In the genomic region with DNA sequence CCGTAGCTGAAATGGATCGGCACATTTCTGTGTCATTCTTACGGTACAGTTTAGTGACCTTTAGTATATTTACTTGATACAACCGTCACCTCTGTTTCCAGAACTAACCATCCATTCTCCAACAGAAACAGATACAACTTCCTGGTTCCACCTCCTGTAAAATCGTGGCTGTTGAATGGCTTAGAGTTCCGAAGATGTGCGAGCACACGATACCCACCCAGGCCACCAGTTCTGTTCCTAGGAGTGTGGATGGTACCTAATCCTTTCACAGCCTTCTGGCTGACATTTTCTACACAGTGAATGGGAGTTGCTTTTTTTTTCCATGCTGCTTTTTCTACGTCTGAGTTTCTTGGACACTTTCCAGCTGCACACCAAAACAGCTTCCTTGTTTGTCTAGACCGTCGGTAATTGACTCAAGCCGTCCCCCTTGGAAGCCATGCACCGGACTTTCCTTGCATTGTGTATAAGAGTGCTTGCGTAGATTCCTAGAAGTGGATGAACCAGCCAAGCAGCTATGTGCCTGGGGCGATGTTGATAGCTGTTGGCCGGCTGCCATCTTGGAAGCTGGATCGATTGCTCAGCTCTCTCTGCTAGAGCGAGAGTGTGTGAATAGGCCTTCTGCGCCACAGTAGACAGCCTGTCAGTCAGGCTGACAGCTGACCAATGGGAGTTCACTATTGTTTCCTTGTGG, we compare ENCODE assay signal across 8 mouse cellular contexts. TPM values are rescaled to one million over a fixed set of nuclear protein-coding genes. Genes with fewer than 3 reads are reported as not detected.
DNase-seq lines count a peak whose midpoint lies in the region; ATAC-seq lines count a peak whose summit lies in the region.

No protein-coding gene starts in this region.

- H3K27ac ChIP-seq in embryonic facial prominence, embryonic 14.5 days (replicated peaks; ENCODE audit: low read depth, low read length) = peak overlapping the region; percentile 91
- peak overlapping the region; percentile 91 for H3K27ac ChIP-seq in limb, embryonic 13.5 days
- H3K27ac ChIP-seq in midbrain, embryonic 15.5 days = peak overlapping the region; percentile 98

- ATAC-seq in embryonic facial prominence, embryonic 14.5 days (ENCODE audit: low read depth) = peak; percentile 39
- 0 out of 2 replicates have a peak, but pooled peaks have one; percentile 10 for ATAC-seq in limb, embryonic 13.5 days (ENCODE audit: low FRiP score, low read depth)
- peak; percentile 25; the same call in 1 of the 2 replicates for ATAC-seq in midbrain, embryonic 15.5 days (replicated peaks)

- peak overlapping the region; percentile 82 for H3K4me2 ChIP-seq in embryonic facial prominence, embryonic 14.5 days (ENCODE audit: low read depth, low read length)
- peak overlapping the region; percentile 96 for H3K4me2 ChIP-seq in limb, embryonic 13.5 days (replicated peaks)
- peak overlapping the region; percentile 72 for H3K4me2 ChIP-seq in midbrain, embryonic 15.5 days

- DNase-seq in 3T3-L1 (ENCODE audit: low read depth, low spot score) = peak; percentile 96
- DNase-seq in adrenal gland, postnatal 25 days = peak; percentile 87
- DNase-seq in embryonic facial prominence, embryonic 14.5 days (ENCODE audit: low spot score) = peak; percentile 94
- peak; percentile 87 for DNase-seq in heart, adult 8-10 months (ENCODE audit: low spot score)
- peak; percentile 92 for DNase-seq in kidney, adult 9 months
- DNase-seq in spleen, postnatal 10 days (ENCODE audit: low spot score in 2 of 2) = peak; percentile 77 to 89

- H3K9me3 ChIP-seq in embryonic facial prominence, embryonic 14.5 days (ENCODE audit: control insufficient read depth, low read length) = no peaks in the 10 kb centered on the region
- no peaks in the 10 kb centered on the region for H3K9me3 ChIP-seq in limb, embryonic 13.5 days
- no peaks in the 10 kb centered on the region for H3K9me3 ChIP-seq in midbrain, embryonic 15.5 days

- peak overlapping the region; percentile 56 for H3K4me3 ChIP-seq in embryonic facial prominence, embryonic 14.5 days (ENCODE audit: low read depth, low read length)
- H3K4me3 ChIP-seq in limb, embryonic 13.5 days = peak overlapping the region; percentile 71
- H3K4me3 ChIP-seq in midbrain, embryonic 15.5 days = peak overlapping the region; percentile 78

- H3K4me1 ChIP-seq in embryonic facial prominence, embryonic 14.5 days (ENCODE audit: control insufficient read depth, insufficient read depth, low read length) = peaks cover 15% of the 10 kb centered on the region
- H3K4me1 ChIP-seq in limb, embryonic 13.5 days = peaks cover 28% of the 10 kb centered on the region
- H3K4me1 ChIP-seq in midbrain, embryonic 15.5 days = peaks cover 30% of the 10 kb centered on the region

- WGBS in embryonic facial prominence, embryonic 14.5 days = 4% methylated on average over 19 of the region's 19 CpGs
- WGBS in limb, embryonic 13.5 days = 13% methylated on average over 19 of the region's 19 CpGs
- 9% methylated on average over 19 of the region's 19 CpGs for WGBS in midbrain, embryonic 15.5 days

- peak overlapping the region; percentile 71 for H3K9ac ChIP-seq in embryonic facial prominence, embryonic 14.5 days (ENCODE audit: low read depth, low read length)
- peak overlapping the region; percentile 78 for H3K9ac ChIP-seq in limb, embryonic 13.5 days
- H3K9ac ChIP-seq in midbrain, embryonic 15.5 days = peak overlapping the region; percentile 94

- no peaks in the 10 kb centered on the region for H3K27me3 ChIP-seq in embryonic facial prominence, embryonic 14.5 days (replicated peaks; ENCODE audit: control insufficient read depth, insufficient read depth, low read length)
- no peaks in the 10 kb centered on the region for H3K27me3 ChIP-seq in limb, embryonic 13.5 days
- no peaks in the 10 kb centered on the region for H3K27me3 ChIP-seq in midbrain, embryonic 15.5 days (replicated peaks)

- 0 out of 2 replicates have a peak, but pooled peaks cover 6% of the 10 kb centered on the region for H3K36me3 ChIP-seq in embryonic facial prominence, embryonic 14.5 days (ENCODE audit: control insufficient read depth, insufficient read depth, low read length)
- peaks cover 8% of the 10 kb centered on the region for H3K36me3 ChIP-seq in limb, embryonic 13.5 days
- no peaks in the 10 kb centered on the region; the same call in 1 of the 2 replicates for H3K36me3 ChIP-seq in midbrain, embryonic 15.5 days (replicated peaks)

RNA-seq across cellular contexts. Expression of a gene that starts 1.0 kb away (rescaled TPM):
- total RNA-seq in adrenal gland, postnatal 25 days (2021) = 53.6 and 78.3 TPM in 2 replicates
- polyA plus RNA-seq in embryonic facial prominence, embryonic 14.5 days (2014; fragmentation: Nextera tagmentation; extraction: Ambion mirVana) = 27.1 and 34.4 TPM in 2 replicates
- 1 to 10 TPM; 3.9 to 5.6 (median 4.9) TPM for total RNA-seq in heart, adult 8-10 months (2022)
- polyA plus RNA-seq in limb, embryonic 13.5 days (2015; fragmentation: Nextera tagmentation; extraction: Ambion mirVana) = 37.1 and 39.7 TPM in 2 replicates
- 62.3 and 68.3 TPM in 2 replicates for polyA plus RNA-seq in midbrain, embryonic 15.5 days (2015; fragmentation: Nextera tagmentation; extraction: Ambion mirVana)

RNA-seq across cellular contexts. Expression of a gene that starts 11.5 kb away (rescaled TPM):
- total RNA-seq in adrenal gland, postnatal 25 days (2021) = 25.4 and 27.0 TPM in 2 replicates
- polyA plus RNA-seq in embryonic facial prominence, embryonic 14.5 days (2014; fragmentation: Nextera tagmentation; extraction: Ambion mirVana) = 160 and 173 TPM in 2 replicates
- total RNA-seq in heart, adult 8-10 months (2022) = 10 to 100 TPM; 39.2 to 50.2 (median 44.5) TPM
- 139 and 144 TPM in 2 replicates for polyA plus RNA-seq in limb, embryonic 13.5 days (2015; fragmentation: Nextera tagmentation; extraction: Ambion mirVana)
- 33.6 and 35.1 TPM in 2 replicates for polyA plus RNA-seq in midbrain, embryonic 15.5 days (2015; fragmentation: Nextera tagmentation; extraction: Ambion mirVana)

RNA-seq across cellular contexts. Expression of a gene that starts 16.3 kb away (rescaled TPM):
- not detected in 2 replicates for total RNA-seq in adrenal gland, postnatal 25 days (2021)
- 3.1 and 4.2 TPM in 2 replicates for polyA plus RNA-seq in embryonic facial prominence, embryonic 14.5 days (2014; fragmentation: Nextera tagmentation; extraction: Ambion mirVana)
- total RNA-seq in heart, adult 8-10 months (2022) = 10 to 100 TPM in 2 of 4 experiments, 1 to 10 TPM in 2; 2.7 to 14.4 (median 8.2) TPM
- polyA plus RNA-seq in limb, embryonic 13.5 days (2015; fragmentation: Nextera tagmentation; extraction: Ambion mirVana) = 0.83 and 0.97 TPM in 2 replicates
- not detected in 2 replicates for polyA plus RNA-seq in midbrain, embryonic 15.5 days (2015; fragmentation: Nextera tagmentation; extraction: Ambion mirVana)

RNA-seq across cellular contexts. Expression of a gene that starts 22.4 kb away (rescaled TPM):
- not detected in 2 replicates for total RNA-seq in adrenal gland, postnatal 25 days (2021)
- polyA plus RNA-seq in embryonic facial prominence, embryonic 14.5 days (2014; fragmentation: Nextera tagmentation; extraction: Ambion mirVana) = not detected in 2 replicates
- not detected for total RNA-seq in heart, adult 8-10 months (2022)
- not detected in 2 replicates for polyA plus RNA-seq in limb, embryonic 13.5 days (2015; fragmentation: Nextera tagmentation; extraction: Ambion mirVana)
- 0.26 TPM in 1 of 2 replicates, not detected in the other for polyA plus RNA-seq in midbrain, embryonic 15.5 days (2015; fragmentation: Nextera tagmentation; extraction: Ambion mirVana)

RNA-seq across cellular contexts. Expression of a gene that starts 31.7 kb away (rescaled TPM):
- total RNA-seq in adrenal gland, postnatal 25 days (2021) = 65.3 and 66.5 TPM in 2 replicates
- polyA plus RNA-seq in embryonic facial prominence, embryonic 14.5 days (2014; fragmentation: Nextera tagmentation; extraction: Ambion mirVana) = 40.0 and 40.1 TPM in 2 replicates
- total RNA-seq in heart, adult 8-10 months (2022) = 10 to 100 TPM; 38.4 to 68.1 (median 57.1) TPM
- 51.2 and 52.6 TPM in 2 replicates for polyA plus RNA-seq in limb, embryonic 13.5 days (2015; fragmentation: Nextera tagmentation; extraction: Ambion mirVana)
- polyA plus RNA-seq in midbrain, embryonic 15.5 days (2015; fragmentation: Nextera tagmentation; extraction: Ambion mirVana) = 34.3 and 41.5 TPM in 2 replicates

Comparison
In these comparisons a context has a peak if more than half of its experiments do, and no peak if none do; other contexts are left out.
1. Peak in every context shown above with its lines: DNase-seq, ATAC-seq, H3K4me3 ChIP-seq and H3K27ac ChIP-seq.